Mouse (Mus musculus) limb, embryonic 11.5 days (tissue): Measurements from ENCODE around the gene Cd37. TPM values are rescaled to one million over a fixed set of nuclear protein-coding genes. Genes with fewer than 3 reads are reported as not detected.

Experiments used
- ATAC-seq: fragments of 200-750 bp; cut with Nextera tagmentation; 2 replicates; pipeline ENCODE4 v1.8.0; 2017; ENCODE audit warnings: low read depth; ENCODE audit not compliant: insufficient number of reproducible peaks, low FRiP score, low TSS enrichment
- DNase-seq: peaks from one replicate; pipeline ENCODE4 v3.0.0-alpha.2; 2015; ENCODE audit warnings: low spot score
- H3K27ac ChIP-seq: fragments of 300-500 bp; sonication (generic); replicated peaks from 2 replicates; pipeline ENCODE4 v1.5.1; 2014; ENCODE audit warnings: low read depth, mild to moderate bottlenecking, low read length
- H3K27me3 ChIP-seq: fragments of 300-500 bp; sonication (generic); 2 replicates; pipeline ENCODE4 v1.6.1; 2014; ENCODE audit warnings: mild to moderate bottlenecking, low read length, mixed read lengths; ENCODE audit not compliant: control insufficient read depth, insufficient read depth
- H3K36me3 ChIP-seq: fragments of 300-500 bp; sonication (generic); 2 replicates; pipeline ENCODE4 v1.6.1; 2014; ENCODE audit warnings: mild to moderate bottlenecking, low read length, moderate library complexity, mixed read lengths; ENCODE audit not compliant: control insufficient read depth, insufficient read depth
- H3K4me1 ChIP-seq: fragments of 300-500 bp; sonication (generic); 2 replicates; pipeline ENCODE4 v1.6.1; 2014; ENCODE audit warnings: low read length, mixed read lengths; ENCODE audit not compliant: control insufficient read depth, insufficient read depth
- H3K4me2 ChIP-seq: fragments of 300-500 bp; sonication (generic); 2 replicates; pipeline ENCODE4 v1.6.1; 2014; ENCODE audit warnings: low read depth, mild to moderate bottlenecking, moderate library complexity; ENCODE audit not compliant: severe bottlenecking
- H3K4me3 ChIP-seq: fragments of 300-500 bp; sonication (generic); 2 replicates; pipeline ENCODE4 v1.5.1; 2014; ENCODE audit warnings: low read depth, low read length
- H3K9ac ChIP-seq: fragments of 300-500 bp; sonication (generic); 2 replicates; pipeline ENCODE4 v1.6.1; 2014; ENCODE audit warnings: mild to moderate bottlenecking, low read length
- H3K9me3 ChIP-seq: fragments of 300-500 bp; sonication (generic); 2 replicates; pipeline ENCODE4 v1.6.1; 2016; ENCODE audit warnings: low read length; ENCODE audit not compliant: control insufficient read depth
- WGBS: fragments of 180-500 bp; shearing (Covaris S2); extraction: QIAGEN DNeasy Blood & Tissue Kit; methylation state at CpG from one replicate; pipeline ENCODE4 v1.1.7; 2014; 5-methylcytosine and 5-hydroxymethylcytosine counted together
- polyA plus RNA-seq: library from polyadenylated mRNA; unstranded; fragments of >200 nt; fragmentation: Nextera tagmentation; extraction: Ambion mirVana; gene quantifications from 2 replicates; pipeline ENCODE4 v1.2.1, GENCODE M21; 2014

Gene Cd37
- polyA plus RNA-seq, 1 experiment from 2014 or later: 1.6 TPM

DNA sequence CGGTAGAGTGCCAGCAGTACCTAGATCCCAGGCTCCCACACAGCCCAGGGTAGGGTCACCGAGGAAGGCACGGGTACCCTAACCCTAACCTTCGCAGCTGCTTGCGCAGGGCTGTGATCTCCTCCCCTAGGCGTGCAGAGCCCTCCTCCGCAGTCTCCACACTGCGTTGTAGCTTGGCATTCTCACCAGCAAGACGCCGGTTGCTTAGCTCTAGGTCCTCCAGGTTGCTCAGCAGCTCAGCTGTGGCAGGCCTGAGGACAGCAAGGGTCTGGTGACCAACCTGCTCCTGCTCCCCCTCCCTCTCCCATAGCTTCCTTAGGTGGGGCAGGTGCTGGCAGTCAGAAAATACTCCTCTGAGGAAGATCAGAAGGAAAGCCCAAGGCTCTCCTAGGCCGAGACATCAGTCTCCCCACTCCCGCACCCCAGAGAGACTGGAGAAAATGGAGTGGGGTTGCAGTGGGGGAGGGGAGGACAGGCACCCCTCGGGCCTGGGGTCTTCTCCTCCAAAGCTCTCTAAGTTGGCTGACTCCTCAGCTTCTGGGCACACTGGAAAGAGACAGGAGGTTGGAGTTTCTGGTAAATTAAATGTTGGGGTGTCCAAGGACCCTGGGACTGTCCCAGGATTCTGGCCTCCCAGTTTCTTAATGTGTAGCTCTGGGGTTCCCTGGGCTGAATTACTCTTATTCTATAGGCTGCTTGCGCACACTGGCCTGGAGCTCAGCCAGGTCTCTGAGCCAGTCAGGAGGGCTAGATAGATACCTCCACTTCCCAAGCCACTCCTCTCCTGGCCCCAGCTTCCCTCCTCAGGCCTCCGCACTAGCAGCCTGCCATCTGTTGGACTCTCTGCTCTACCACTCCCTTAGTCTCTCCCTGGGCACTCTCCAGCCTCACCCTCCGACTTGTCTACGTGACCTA, 44.8 kb downstream of the Cd37 start:
- Histone ChIP-seq H3K9me3 (no peaks in the 10 kb centered on the region; the same call in 1 of the 2 replicates), H3K27me3 (peaks cover 9% of the 10 kb centered on the region), H3K4me1 (peaks cover 15% of the 10 kb centered on the region), H3K4me3 (no peak overlapping the region), H3K9ac (no peak overlapping the region), H3K36me3 (no peaks in the 10 kb centered on the region), H3K4me2 (no peak overlapping the region), H3K27ac (no peak overlapping the region)
- DNase-seq (no peak), ATAC-seq (no peak)
- 71% methylated on average over 17 of the region's 17 CpGs for WGBS

DNA sequence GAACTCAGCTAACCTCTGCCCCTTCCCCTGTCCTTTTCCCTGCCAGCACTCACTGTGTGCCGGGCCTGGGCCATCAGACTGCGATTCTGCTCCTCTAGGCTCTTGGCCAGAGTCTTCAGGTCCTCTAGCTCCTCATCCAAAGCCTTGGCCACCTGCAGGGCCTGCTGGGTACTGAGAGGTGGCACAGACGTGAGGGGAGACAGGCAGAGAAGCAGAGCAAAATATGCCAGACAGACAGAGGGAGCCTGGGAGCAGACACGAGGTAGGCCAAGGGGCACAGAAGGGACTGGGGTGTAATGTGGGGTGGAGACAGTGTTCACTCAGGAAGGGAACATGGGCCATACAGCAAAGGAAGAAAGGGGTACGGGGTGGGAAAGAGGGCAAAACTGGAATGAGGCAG, 45.5 kb downstream of the Cd37 start:
- H3K27ac ChIP-seq: no peak overlapping the region
- peak overlapping the region; percentile 27; the same call in 1 of the 2 replicates for H3K9ac ChIP-seq
- no peak overlapping the region for H3K4me3 ChIP-seq
- no peaks in the 10 kb centered on the region for H3K36me3 ChIP-seq
- no peak for ATAC-seq
- peaks cover 9% of the 10 kb centered on the region for H3K27me3 ChIP-seq
- no peak for DNase-seq
- H3K4me1 ChIP-seq: peaks cover 15% of the 10 kb centered on the region
- no peaks in the 10 kb centered on the region; the same call in 1 of the 2 replicates for H3K9me3 ChIP-seq
- WGBS: 64% methylated on average over 5 of the region's 5 CpGs
- H3K4me2 ChIP-seq: no peak overlapping the region

DNA sequence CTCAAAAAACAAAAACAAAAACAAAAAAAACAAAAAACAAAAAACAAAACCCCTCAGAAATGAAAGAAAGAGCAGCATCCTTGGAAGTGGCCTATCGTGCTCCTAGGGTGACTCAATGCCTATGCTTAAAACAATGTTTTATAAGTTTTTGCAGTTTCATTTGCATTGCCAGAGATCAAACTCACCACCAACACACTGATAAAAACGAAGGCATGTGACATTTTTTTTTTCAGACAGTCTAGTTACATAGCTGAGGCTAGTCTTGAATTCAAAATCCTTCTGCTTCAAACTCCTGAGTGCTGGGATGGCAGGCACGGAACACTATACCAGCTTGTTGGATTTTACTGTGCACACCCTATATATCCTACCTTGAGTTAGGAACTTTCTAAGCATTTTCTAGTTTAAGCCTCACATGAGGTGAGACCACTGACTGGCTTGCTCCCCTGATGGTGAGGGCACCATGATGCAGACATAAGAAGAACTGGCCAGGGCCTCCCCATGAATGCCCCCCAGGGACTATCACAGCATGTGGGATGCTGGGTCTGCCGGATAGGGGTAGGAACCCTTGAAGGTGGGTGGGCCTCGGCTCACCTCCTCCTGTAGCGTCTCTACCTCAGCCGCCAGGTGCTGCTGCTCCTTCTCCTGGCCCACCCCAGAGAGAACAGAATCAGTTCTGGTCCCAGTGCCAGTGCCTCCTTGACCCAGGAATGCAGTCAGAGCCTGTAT, 46.2 kb downstream of the Cd37 start:
- no peaks in the 10 kb centered on the region for H3K36me3 ChIP-seq
- H3K4me3 ChIP-seq: no peak overlapping the region
- no peaks in the 10 kb centered on the region; the same call in 1 of the 2 replicates for H3K9me3 ChIP-seq
- H3K4me1 ChIP-seq: peaks cover 15% of the 10 kb centered on the region
- no peak for DNase-seq
- ATAC-seq: no peak
- H3K27ac ChIP-seq: no peak overlapping the region
- H3K27me3 ChIP-seq: peaks cover 9% of the 10 kb centered on the region
- 86% methylated on average over 7 of the region's 7 CpGs for WGBS
- no peak overlapping the region for H3K4me2 ChIP-seq
- peak overlapping the region; percentile 27 for H3K9ac ChIP-seq

DNA sequence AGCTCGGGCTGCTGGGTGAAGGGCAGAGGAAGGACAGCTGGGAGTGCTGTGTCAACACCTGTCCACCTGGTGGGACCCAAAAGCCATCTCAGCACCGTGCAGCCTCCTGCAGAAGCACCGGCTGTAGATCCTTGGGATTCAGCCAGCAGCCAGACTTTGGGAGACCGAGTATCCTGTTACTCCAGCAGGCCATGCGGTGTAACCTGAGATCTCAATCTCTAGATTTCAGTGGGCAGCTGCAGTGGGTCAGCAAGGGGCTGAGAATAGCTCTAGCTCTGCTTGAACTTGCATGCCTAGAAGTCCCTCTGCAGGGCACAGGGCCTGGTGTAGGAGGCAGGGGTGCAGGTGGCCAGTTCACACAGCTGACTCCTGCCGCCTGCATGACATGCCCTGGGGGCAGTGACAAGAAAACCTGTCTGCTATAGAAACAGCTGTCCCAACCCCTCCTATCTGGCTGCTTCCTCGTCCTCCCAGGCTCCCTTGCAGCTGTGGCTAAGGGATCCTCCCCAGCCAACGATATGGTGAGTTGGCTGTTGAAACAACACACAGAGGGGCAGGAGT, 47.0 kb downstream of the Cd37 start:
- peak; percentile 80 for DNase-seq
- 6% methylated on average over 8 of the region's 8 CpGs for WGBS
- H3K4me1 ChIP-seq: peaks cover 18% of the 10 kb centered on the region

DNA sequence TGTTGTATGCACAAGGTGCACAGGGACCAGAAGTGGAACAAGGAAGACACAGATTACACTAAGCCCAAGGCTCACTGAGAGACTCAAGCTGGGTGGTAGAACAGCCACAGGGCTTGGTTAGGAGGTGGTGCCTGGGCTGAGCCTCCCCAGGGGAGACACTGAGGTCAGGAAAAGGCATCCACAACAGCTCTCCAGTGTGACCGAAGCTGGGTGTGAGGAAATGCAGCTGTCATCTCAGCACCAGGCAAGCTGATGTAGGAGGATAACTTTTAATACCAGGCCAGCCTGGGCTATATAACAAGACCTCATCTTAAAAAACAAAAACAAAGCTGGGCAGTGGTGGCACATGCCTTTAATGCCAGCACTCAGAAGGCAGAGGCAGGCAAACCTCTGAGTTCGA, 47.8 kb downstream of the Cd37 start:
- H3K27ac ChIP-seq: no peak overlapping the region
- H3K36me3 ChIP-seq: no peaks in the 10 kb centered on the region
- DNase-seq (no peak), ATAC-seq (no peak)
- no peak overlapping the region for H3K4me3 ChIP-seq
- H3K4me1 ChIP-seq: peaks cover 18% of the 10 kb centered on the region
- no peak overlapping the region for H3K4me2 ChIP-seq
- no peaks in the 10 kb centered on the region; the same call in 1 of the 2 replicates for H3K9me3 ChIP-seq
- no peak overlapping the region for H3K9ac ChIP-seq
- H3K27me3 ChIP-seq: peaks cover 9% of the 10 kb centered on the region
- WGBS: 67% methylated on average over 2 of the region's 2 CpGs

More for the DNA sequence above, 47.0 kb downstream of the Cd37 start:
- Histone ChIP-seq H3K4me2 (no peak overlapping the region), H3K4me3 (no peak overlapping the region), H3K9ac (peak overlapping the region; percentile 27; the same call in 1 of the 2 replicates), H3K9me3 (no peaks in the 10 kb centered on the region; the same call in 1 of the 2 replicates), H3K36me3 (no peaks in the 10 kb centered on the region), H3K27me3 (peaks cover 9% of the 10 kb centered on the region), H3K27ac (0 out of 2 replicates have a peak overlapping the region, but pooled peaks have one; percentile 56)
- ATAC-seq: peak; percentile 77

DNA sequence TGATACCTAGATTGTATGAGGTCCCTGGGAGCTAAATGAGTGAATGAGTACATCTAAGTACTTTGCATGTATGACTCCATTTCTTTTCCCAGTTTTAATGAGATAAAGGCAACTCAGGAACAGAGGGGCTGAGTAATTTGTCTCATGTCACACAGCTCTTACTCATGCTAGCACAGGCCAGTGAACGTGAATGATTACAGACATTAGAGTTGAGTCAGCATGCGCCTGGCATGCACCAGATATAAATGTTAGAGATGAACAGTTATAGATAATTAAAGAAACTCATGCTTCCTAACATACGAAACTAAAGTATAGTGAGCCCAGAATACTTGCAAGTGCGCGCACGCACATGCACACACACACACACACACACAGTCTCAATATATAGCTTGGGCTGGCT, 48.7 kb downstream of the Cd37 start:
- ATAC-seq: no peak
- no peaks in the 10 kb centered on the region; the same call in 1 of the 2 replicates for H3K9me3 ChIP-seq
- no peak for DNase-seq
- H3K27me3 ChIP-seq: peaks cover 13% of the 10 kb centered on the region
- H3K27ac ChIP-seq: no peak overlapping the region
- H3K36me3 ChIP-seq: no peaks in the 10 kb centered on the region
- no peak overlapping the region for H3K9ac ChIP-seq
- H3K4me1 ChIP-seq: peaks cover 19% of the 10 kb centered on the region
- H3K4me3 ChIP-seq: no peak overlapping the region
- H3K4me2 ChIP-seq: no peak overlapping the region
- WGBS: 92% methylated on average over 6 of the region's 6 CpGs

DNA sequence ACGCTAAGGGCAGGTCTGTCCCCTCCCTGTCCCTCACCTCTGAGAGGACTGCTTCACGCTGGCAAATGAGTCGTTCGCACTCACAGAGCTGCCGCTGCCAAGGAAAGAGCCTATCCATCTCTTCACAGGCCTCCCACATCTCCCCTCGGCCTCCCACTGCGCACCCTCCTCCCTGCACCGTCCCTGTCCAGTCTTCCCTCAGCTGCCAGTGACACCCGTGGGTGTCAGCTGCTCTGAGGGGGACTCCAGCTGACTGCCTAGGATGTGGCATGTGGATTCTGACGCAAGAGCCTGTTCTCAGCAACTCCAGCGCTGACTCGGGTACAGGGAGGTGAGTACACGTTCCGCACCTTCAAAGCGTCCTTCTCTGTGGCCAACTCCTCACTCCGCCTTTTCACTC, 49.3 kb downstream of the Cd37 start:
- no peak for ATAC-seq
- Histone ChIP-seq H3K4me3 (no peak overlapping the region), H3K9ac (no peak overlapping the region), H3K4me2 (no peak overlapping the region), H3K36me3 (no peaks in the 10 kb centered on the region), H3K27ac (no peak overlapping the region), H3K4me1 (peaks cover 16% of the 10 kb centered on the region), H3K9me3 (no peaks in the 10 kb centered on the region), H3K27me3 (peaks cover 18% of the 10 kb centered on the region)
- WGBS: 49% methylated on average over 16 of the region's 16 CpGs
- no peak for DNase-seq

DNA sequence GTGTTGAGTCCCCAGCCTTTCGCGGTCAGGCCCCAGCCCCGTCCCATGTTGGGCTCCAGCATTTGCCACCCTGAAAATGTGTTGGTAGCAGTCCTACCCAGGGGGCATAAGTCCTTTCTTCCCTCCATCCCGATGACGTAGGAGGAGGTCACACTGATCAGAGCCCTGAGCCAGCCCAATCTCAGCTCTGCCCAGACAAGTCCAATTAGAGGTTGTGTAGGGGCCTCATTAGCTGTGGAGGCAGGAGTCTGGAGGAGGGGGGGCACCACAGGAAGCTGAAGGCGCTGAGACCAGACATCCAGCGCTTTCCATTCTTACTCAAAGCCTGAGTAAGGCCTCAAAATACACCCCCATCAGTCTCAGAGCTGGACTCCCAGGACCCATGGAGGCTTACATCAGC, 53.0 kb downstream of the Cd37 start:
- no peak overlapping the region for H3K27ac ChIP-seq
- no peak overlapping the region for H3K4me2 ChIP-seq
- 54% methylated on average over 7 of the region's 7 CpGs for WGBS
- no peaks in the 10 kb centered on the region for H3K9me3 ChIP-seq
- ATAC-seq (no peak), DNase-seq (no peak)
- no peaks in the 10 kb centered on the region for H3K36me3 ChIP-seq
- H3K27me3 ChIP-seq: peaks cover 52% of the 10 kb centered on the region
- peaks cover 13% of the 10 kb centered on the region; the same call in 1 of the 2 replicates for H3K4me1 ChIP-seq
- no peak overlapping the region for H3K4me3 ChIP-seq
- no peak overlapping the region for H3K9ac ChIP-seq
